Mouse (Mus musculus) intestine, embryonic 15.5 days (tissue): ENCODE measurements around the gene Coro1b. TPM values are rescaled to one million over a fixed set of nuclear protein-coding genes. Genes with fewer than 3 reads are reported as not detected.
"Not testable (repeated sequence)": the region's sequence is repeated elsewhere in the genome, so short reads cannot be mapped to it uniquely, and the experiment has no call there.

ENCODE experiments used
- ATAC-seq: fragments of 200-750 bp; cut with Nextera tagmentation; 2 replicates; pipeline ENCODE4 v1.8.0; 2017; ENCODE audit warnings: moderate TSS enrichment, moderate library complexity
- H3K27ac ChIP-seq: fragments of 300-500 bp; sonication (generic); 2 replicates; pipeline ENCODE4 v1.5.1; 2015; ENCODE audit warnings: mild to moderate bottlenecking, inconsistent platforms
- H3K27me3 ChIP-seq: fragments of 300-500 bp; sonication (generic); replicated peaks from 2 replicates; pipeline ENCODE4 v1.6.1; 2015; ENCODE audit warnings: inconsistent platforms
- H3K36me3 ChIP-seq: fragments of 300-500 bp; sonication (generic); 2 replicates; pipeline ENCODE4 v1.6.1; 2015; ENCODE audit warnings: inconsistent platforms
- H3K4me1 ChIP-seq: fragments of 300-500 bp; sonication (generic); replicated peaks from 2 replicates; pipeline ENCODE4 v1.6.1; 2015; ENCODE audit warnings: inconsistent platforms
- H3K4me2 ChIP-seq: fragments of 300-500 bp; sonication (generic); replicated peaks from 2 replicates; pipeline ENCODE4 v1.6.1; 2015; ENCODE audit warnings: mild to moderate bottlenecking, inconsistent platforms
- H3K4me3 ChIP-seq: fragments of 300-500 bp; sonication (generic); replicated peaks from 2 replicates; pipeline ENCODE4 v1.5.1; 2015; ENCODE audit warnings: inconsistent platforms
- H3K9ac ChIP-seq: fragments of 300-500 bp; sonication (generic); 2 replicates; pipeline ENCODE4 v1.6.1; 2015; ENCODE audit warnings: inconsistent platforms
- H3K9me3 ChIP-seq: fragments of 300-500 bp; sonication (generic); 2 replicates; pipeline ENCODE4 v1.6.1; 2016; ENCODE audit warnings: inconsistent platforms
- WGBS: fragments of 180-500 bp; shearing (Covaris S2); methylation state at CpG from one replicate; pipeline ENCODE4 v1.1.7; 2015; 5-methylcytosine and 5-hydroxymethylcytosine counted together
- polyA plus RNA-seq: library from polyadenylated mRNA; unstranded; fragments of >200 nt; fragmentation: Nextera tagmentation; extraction: Ambion mirVana; gene quantifications from 2 replicates; pipeline ENCODE4 v1.2.1, GENCODE M21; 2015

The Coro1b gene
- polyA plus RNA-seq, 1 experiment from 2014 or later, result 207 TPM

DNA sequence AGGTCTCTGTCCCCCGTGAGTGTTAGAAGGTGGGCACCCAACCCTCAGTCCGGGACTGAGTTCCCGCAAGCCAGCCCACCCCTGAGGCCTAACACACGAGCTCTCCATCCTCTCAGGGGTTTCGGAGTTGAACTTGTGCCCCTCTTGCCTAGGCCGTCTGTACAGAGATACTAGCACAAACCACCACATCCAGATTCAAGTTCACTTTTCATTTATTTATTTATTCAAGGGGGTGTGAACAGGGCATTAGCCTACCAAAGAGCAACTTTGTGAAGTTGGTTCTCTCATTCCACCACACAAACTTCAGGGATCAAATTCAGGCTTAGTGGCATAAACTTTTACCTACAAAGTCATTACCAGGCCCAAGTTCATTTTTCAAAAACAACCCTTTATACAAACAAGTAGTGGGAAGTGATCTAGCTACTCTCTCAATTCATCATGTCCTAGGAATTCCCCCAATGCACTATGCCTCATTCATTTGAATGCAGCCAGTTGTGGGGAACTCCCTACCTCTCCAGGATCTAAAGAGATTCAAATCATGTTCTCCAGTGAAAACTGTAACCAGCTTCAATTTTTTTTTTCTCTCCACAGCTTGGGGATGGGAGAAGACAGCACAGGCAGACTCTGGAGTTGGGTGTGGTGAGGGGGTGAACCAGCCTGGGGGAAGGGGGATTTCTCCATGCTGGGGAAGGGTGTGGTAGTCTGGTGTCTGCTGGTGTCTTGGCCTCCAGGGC lies 13.0 kb upstream of the Coro1b start:
- not testable (repeated sequence) for H3K9ac ChIP-seq, H3K4me1 ChIP-seq, H3K9me3 ChIP-seq, H3K27ac ChIP-seq, H3K27me3 ChIP-seq, H3K4me3 ChIP-seq, H3K4me2 ChIP-seq, ATAC-seq
- 83% methylated on average over 6 of the region's 6 CpGs for WGBS
- peaks cover 12% of the 10 kb centered on the region for H3K36me3 ChIP-seq

DNA sequence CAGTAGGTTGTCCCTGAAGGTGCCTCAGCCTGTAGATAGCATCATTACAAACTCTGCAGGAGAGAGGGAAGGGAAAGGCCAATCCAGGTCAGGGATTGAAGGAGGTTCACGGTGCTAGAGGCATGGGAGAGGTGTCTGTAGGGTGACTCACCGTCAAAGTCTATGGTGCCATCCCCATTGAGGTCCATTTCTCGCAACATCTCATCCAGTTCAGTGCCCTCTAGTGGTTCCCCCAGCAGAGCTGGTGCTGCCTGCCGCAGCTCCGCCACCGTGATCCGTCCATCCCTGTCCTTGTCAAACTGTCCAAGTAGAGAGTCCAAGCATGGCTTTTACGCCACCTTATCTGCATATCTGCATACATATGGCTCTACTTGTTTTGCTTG lies 12.5 kb upstream of the Coro1b start:
- not testable (repeated sequence) for H3K9me3 ChIP-seq, H3K4me1 ChIP-seq, H3K9ac ChIP-seq, H3K4me2 ChIP-seq, H3K4me3 ChIP-seq, H3K27me3 ChIP-seq, H3K27ac ChIP-seq
- peaks cover 12% of the 10 kb centered on the region for H3K36me3 ChIP-seq
- peak; percentile 50 for ATAC-seq
- WGBS, result 20% methylated on average over 8 of the region's 8 CpGs

GRCm38 (mm10) chr19:4136463-4136862 lies 12.0 kb upstream of the Coro1b start:
- Histone ChIP-seq H3K4me3 (no peak overlapping the region), H3K9ac (no peak overlapping the region), H3K9me3 (no peaks in the 10 kb centered on the region), H3K4me2 (no peak overlapping the region), H3K36me3 (peaks cover 12% of the 10 kb centered on the region), H3K27me3 (no peaks in the 10 kb centered on the region), H3K27ac (no peak overlapping the region), H3K4me1 (no peaks in the 10 kb centered on the region)
- no peak for ATAC-seq
- 81% methylated on average over 5 of the region's 5 CpGs for WGBS

- no peak for ATAC-seq
- Histone ChIP-seq H3K4me1 (no peaks in the 10 kb centered on the region), H3K36me3 (peaks cover under 1% of the 10 kb centered on the region; the same call in 1 of the 2 replicates), H3K4me3 (no peak overlapping the region), H3K27me3 (no peaks in the 10 kb centered on the region), H3K9me3 (no peaks in the 10 kb centered on the region), H3K9ac (no peak overlapping the region), H3K4me2 (no peak overlapping the region), H3K27ac (no peak overlapping the region)
- 80% methylated on average over 5 of the region's 5 CpGs for WGBS
These were observed 10.5 kb upstream of the Coro1b start for GRCm38 (mm10) chr19:4137913-4138312.

DNA sequence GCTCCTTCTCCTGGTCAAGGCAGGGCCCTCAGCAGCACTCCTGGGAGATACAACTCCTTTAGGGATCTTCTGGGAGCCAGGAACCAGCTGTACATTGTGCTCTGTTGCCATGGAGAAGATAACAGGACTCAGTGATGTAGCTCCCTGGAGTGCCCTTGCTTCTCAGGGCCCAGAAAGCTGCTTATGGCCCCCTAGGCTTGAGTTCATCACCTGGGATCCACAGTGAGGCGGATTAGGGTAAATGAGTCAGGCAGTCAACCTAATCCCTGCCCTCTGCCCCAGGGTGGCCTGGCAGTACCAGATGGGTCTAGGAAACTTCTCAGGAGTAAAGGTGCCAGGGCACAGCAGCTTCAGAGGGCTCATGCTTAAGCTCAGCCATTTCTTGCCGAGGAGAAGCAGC lies 9.0 kb upstream of the Coro1b start, which contains the start of gene Gpr152:
TSS of gene Gpr152 (plus strand) at position 342 of the 400 bp plus-strand sequence.
- no peaks in the 10 kb centered on the region for H3K4me1 ChIP-seq
- H3K9ac ChIP-seq, result no peak within 1 kb of the TSS
- ATAC-seq, result no peak
- no peak within 1 kb of the TSS for H3K27ac ChIP-seq
- no peaks in the 10 kb centered on the region for H3K36me3 ChIP-seq
- H3K27me3 ChIP-seq, result no peaks in the 10 kb centered on the region
- H3K9me3 ChIP-seq, result no peaks in the 10 kb centered on the region
- no peak within 1 kb of the TSS for H3K4me2 ChIP-seq
- 82% methylated on average over 2 of the region's 2 CpGs for WGBS
- no peak within 1 kb of the TSS for H3K4me3 ChIP-seq

DNA sequence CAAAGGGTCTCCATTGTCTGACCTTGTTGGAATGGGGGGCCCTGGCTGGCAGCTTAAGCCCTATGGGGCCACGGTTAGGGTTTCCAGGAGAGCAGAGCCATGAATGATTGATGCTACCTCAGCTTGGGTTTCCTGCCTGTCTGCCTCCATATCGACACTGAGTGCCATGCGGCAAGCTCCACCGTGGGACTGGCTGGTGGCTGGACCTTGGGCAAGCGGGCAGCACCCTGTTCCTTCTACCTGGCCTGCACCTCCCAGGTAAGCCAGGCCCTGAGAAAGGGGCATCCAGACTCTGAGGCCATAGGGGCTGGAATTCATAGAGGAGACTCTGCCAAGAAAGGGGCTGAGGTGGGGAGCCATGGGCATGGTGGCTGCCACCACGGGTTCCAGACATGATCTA lies 8.3 kb upstream of the Coro1b start:
- ATAC-seq, result no peak
- 81% methylated on average over 6 of the region's 6 CpGs for WGBS

DNA sequence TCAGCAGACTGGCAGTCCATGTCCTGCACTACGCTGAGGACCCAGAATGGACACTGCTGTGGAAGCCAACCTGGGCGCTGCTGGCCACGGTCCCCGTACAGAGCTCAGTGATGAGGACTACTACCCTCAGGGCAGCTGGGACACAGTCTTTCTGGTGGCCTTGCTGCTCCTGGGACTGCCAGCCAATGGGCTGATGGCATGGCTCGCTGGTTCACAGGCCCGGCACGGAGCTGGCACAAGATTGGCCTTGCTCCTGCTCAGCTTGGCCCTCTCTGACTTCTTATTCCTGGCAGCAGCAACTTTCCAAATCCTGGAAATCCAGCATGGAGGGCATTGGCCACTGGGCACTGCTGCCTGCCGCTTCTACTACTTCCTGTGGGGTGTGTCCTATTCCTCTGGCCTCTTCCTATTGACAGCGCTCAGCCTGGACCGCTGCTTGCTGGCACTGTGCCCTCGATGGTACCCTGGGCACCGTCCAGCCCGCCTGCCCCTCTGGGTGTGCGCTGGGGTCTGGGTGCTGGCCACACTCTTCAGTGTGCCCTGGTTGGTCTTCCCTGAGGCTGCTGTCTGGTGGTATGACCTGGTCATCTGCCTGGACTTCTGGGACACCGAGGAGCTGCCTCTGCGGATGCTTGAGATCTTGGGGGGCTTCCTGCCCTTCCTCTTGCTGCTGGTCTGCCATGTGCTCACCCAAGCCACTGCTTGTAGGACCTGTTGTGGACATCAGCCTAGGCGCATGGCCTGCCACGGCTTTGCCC lies 5.8 kb upstream of the Coro1b start:
- no peak overlapping the region for H3K9ac ChIP-seq
- H3K4me2 ChIP-seq, result no peak overlapping the region
- 86% methylated on average over 18 of the region's 18 CpGs for WGBS
- no peak overlapping the region for H3K27ac ChIP-seq
- no peak overlapping the region for H3K4me3 ChIP-seq
- no peaks in the 10 kb centered on the region for H3K9me3 ChIP-seq
- no peaks in the 10 kb centered on the region for H3K36me3 ChIP-seq
- no peaks in the 10 kb centered on the region for H3K27me3 ChIP-seq
- no peak for ATAC-seq
- peaks cover 2% of the 10 kb centered on the region; the same call in 1 of the 2 replicates for H3K4me1 ChIP-seq

More for the DNA sequence above, 8.3 kb upstream of the Coro1b start:
- Histone ChIP-seq H3K4me2 (no peak overlapping the region), H3K9me3 (no peaks in the 10 kb centered on the region), H3K27me3 (no peaks in the 10 kb centered on the region), H3K9ac (no peak overlapping the region), H3K4me3 (no peak overlapping the region), H3K27ac (no peak overlapping the region), H3K36me3 (no peaks in the 10 kb centered on the region), H3K4me1 (no peaks in the 10 kb centered on the region)

GRCm38 (mm10) chr19:4143759-4144268 lies 4.6 kb upstream of the Coro1b start, which contains the start of gene Cabp4:
TSS of gene Cabp4 (minus strand) at chr19:4144033.
- H3K27me3 ChIP-seq, result no peaks in the 10 kb centered on the region
- WGBS, result 86% methylated on average over 7 of the region's 7 CpGs
- no peak within 1 kb of the TSS for H3K27ac ChIP-seq
- no peak within 1 kb of the TSS for H3K9ac ChIP-seq
- no peak within 1 kb of the TSS for H3K4me2 ChIP-seq
- H3K4me1 ChIP-seq, result peaks cover 6% of the 10 kb centered on the region
- no peak for ATAC-seq
- no peaks in the 10 kb centered on the region for H3K36me3 ChIP-seq
- no peaks in the 10 kb centered on the region for H3K9me3 ChIP-seq
- H3K4me3 ChIP-seq, result no peak within 1 kb of the TSS

- WGBS, result 76% methylated on average over 16 of the region's 16 CpGs
- no peak for ATAC-seq
- Histone ChIP-seq H3K4me3 (no peak overlapping the region), H3K27ac (no peak overlapping the region), H3K4me2 (no peak overlapping the region), H3K4me1 (peaks cover 15% of the 10 kb centered on the region), H3K27me3 (no peaks in the 10 kb centered on the region), H3K36me3 (no peaks in the 10 kb centered on the region), H3K9me3 (no peaks in the 10 kb centered on the region), H3K9ac (no peak overlapping the region)
These were observed 3.6 kb upstream of the Coro1b start for GRCm38 (mm10) chr19:4144550-4145498.

GRCm38 (mm10) chr19:4145936-4146335 lies 2.5 kb upstream of the Coro1b start:
- no peak for ATAC-seq
- H3K4me1 ChIP-seq, result peaks cover 18% of the 10 kb centered on the region
- H3K27ac ChIP-seq, result no peak overlapping the region
- whole genome bisulfite sequencing, result 86% methylated on average over 5 of the region's 5 CpGs
- peaks cover 4% of the 10 kb centered on the region; the same call in 1 of the 2 replicates for H3K36me3 ChIP-seq
- H3K4me2 ChIP-seq, result no peak overlapping the region
- no peaks in the 10 kb centered on the region for H3K9me3 ChIP-seq
- H3K27me3 ChIP-seq, result no peaks in the 10 kb centered on the region
- H3K4me3 ChIP-seq, result no peak overlapping the region
- H3K9ac ChIP-seq, result no peak overlapping the region

DNA sequence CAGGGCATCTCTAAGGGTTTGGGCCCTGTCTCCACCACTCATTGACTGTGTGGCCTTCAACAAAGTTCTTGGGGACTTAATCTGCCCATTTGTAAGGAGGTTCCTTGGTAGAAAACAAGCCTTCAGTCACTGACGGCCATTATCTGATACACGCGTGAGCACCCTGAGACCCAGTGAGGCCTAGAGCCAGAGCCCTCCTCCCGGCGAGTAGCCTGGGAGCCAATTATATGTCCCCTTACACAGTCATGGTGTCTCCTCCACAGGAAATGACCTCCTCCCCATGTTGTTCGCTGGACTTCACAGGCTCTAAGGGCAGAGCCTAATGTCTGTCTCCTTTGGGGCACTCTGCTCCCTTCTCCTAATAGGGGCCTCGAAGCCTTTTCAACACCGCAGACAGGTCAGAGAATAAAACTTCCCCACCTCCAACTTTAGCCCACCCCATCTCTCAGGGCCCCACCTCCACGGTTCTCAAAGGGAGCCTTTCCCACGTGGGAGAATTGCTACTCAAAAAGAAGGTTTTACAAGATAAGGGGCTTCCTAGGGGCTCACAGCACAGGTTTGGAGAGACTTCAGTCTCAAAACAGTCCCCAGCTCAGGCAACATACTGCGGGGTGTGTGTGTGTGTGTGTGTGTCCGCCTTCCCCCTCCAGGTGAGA lies 1.9 kb upstream of the Coro1b start:
- no peak overlapping the region for H3K4me2 ChIP-seq
- H3K27ac ChIP-seq, result no peak overlapping the region
- 65% methylated on average over 12 of the region's 12 CpGs for WGBS
- H3K9ac ChIP-seq, result no peak overlapping the region
- H3K9me3 ChIP-seq, result no peaks in the 10 kb centered on the region
- H3K27me3 ChIP-seq, result no peaks in the 10 kb centered on the region
- no peak for ATAC-seq
- peaks cover 7% of the 10 kb centered on the region; the same call in 1 of the 2 replicates for H3K36me3 ChIP-seq
- H3K4me1 ChIP-seq, result peaks cover 18% of the 10 kb centered on the region
- no peak overlapping the region for H3K4me3 ChIP-seq
